Mouse (Mus musculus): Measurements from ENCODE around the gene Fbxw9.

DNA sequence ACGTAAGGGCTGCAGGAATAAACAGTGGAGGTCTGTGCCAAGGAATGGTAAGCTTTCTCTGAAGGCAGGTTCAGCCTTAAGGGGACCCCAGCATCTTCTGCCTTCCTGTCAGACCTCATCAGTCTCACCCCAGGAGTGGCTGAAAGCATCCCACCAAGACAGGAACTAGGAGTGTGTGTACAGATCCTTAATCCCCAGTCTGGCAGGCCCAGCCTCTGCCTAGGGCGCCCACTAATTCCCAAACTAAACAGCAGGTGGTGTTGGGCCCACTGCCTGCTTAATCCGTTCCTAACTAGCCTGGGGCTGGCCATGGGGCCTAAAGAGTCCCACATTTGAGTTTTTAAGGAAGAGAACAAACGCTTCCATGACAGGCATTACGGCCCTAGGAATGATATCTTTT is 42.6 kb upstream of the Fbxw9 start:
- no peak for TF ChIP-seq CTCF (IDR thresholded peaks at IDR 0.05; ENCODE audit: low read depth, low read length)
- no peak for TF ChIP-seq TAL1 (conservative IDR thresholded peaks at IDR 0.05; ENCODE audit: low read depth, low read length)
- TF ChIP-seq GATA1 (IDR thresholded peaks at IDR 0.05; ENCODE audit: borderline replicate concordance, low read length), result no peak
- TF ChIP-seq POLR2AphosphoS5 (IDR thresholded peaks at IDR 0.05; ENCODE audit: insufficient replicate concordance, low read depth, low read length), result no peak

Data from G1E (cell line).